Mouse (Mus musculus): ENCODE measurements at regions not wholly inside any gene's neighbourhood (a gene's known extent, or its start where the extent isn't known, plus 50 kb on each side); places are given as distances from the start of the nearest gene placed in this dataset.

- H3K27me3 ChIP-seq (ENCODE audit: control insufficient read depth, insufficient read depth, insufficient read length), result no peaks in the 10 kb centered on the region
- no peaks in the 10 kb centered on the region for H3K36me3 ChIP-seq (ENCODE audit: control insufficient read depth, insufficient read depth)
- no peaks in the 10 kb centered on the region for H3K79me2 ChIP-seq (ENCODE audit: control insufficient read depth, insufficient read depth)
- no peak for TF ChIP-seq CTCF (IDR thresholded peaks at IDR 0.05; ENCODE audit: control insufficient read depth, insufficient read depth, insufficient read length)
- H3K4me3 ChIP-seq (ENCODE audit: insufficient read depth, poor library complexity, severe bottlenecking), result no peak overlapping the region
- H3K79me3 ChIP-seq (ENCODE audit: low read depth), result no peaks in the 10 kb centered on the region
- no peak overlapping the region for H3ac ChIP-seq (ENCODE audit: control insufficient read depth, insufficient read length, low read depth)
Observed at GRCm38 (mm10) chr8:115506741-115507140, 200.9 kb downstream of the Maf start.

GRCm38 (mm10) chr8:115496016-115496415, 211.6 kb downstream of the Maf start:
- Histone ChIP-seq H3K79me2 (ENCODE audit: control insufficient read depth, insufficient read depth) (no peaks in the 10 kb centered on the region), H3K79me3 (ENCODE audit: low read depth) (no peaks in the 10 kb centered on the region), H3K27me3 (ENCODE audit: control insufficient read depth, insufficient read depth, insufficient read length) (no peaks in the 10 kb centered on the region), H3ac (ENCODE audit: control insufficient read depth, insufficient read length, low read depth) (no peak overlapping the region), H3K4me3 (ENCODE audit: insufficient read depth, poor library complexity, severe bottlenecking) (no peak overlapping the region), H3K36me3 (ENCODE audit: control insufficient read depth, insufficient read depth) (no peaks in the 10 kb centered on the region)
- TF ChIP-seq CTCF (IDR thresholded peaks at IDR 0.05; ENCODE audit: control insufficient read depth, insufficient read depth, insufficient read length), result no peak
- TF ChIP-seq FOSL1 (IDR thresholded peaks at IDR 0.05; ENCODE audit: insufficient read depth, low read length, poor library complexity, severe bottlenecking), result no peak
- TF ChIP-seq MYOG (IDR thresholded peaks at IDR 0.05; ENCODE audit: control insufficient read depth, extremely low read depth, insufficient read length), result no peak
- TF ChIP-seq USF1 (IDR thresholded peaks at IDR 0.05; ENCODE audit: low read depth), result no peak
- no peak for TF ChIP-seq MYOD1 (IDR thresholded peaks at IDR 0.05; ENCODE audit: control insufficient read depth, insufficient read length, low read depth)
- no peak for TF ChIP-seq CEBPB (IDR thresholded peaks at IDR 0.05; ENCODE audit: low read depth)
- TF ChIP-seq MAX (IDR thresholded peaks at IDR 0.05), result no peak

- Histone ChIP-seq H3ac (ENCODE audit: control insufficient read depth, insufficient read length, low read depth) (no peak overlapping the region), H3K27me3 (ENCODE audit: control insufficient read depth, insufficient read depth, insufficient read length) (peaks cover 5% of the 10 kb centered on the region), H3K79me3 (ENCODE audit: low read depth) (no peaks in the 10 kb centered on the region), H3K79me2 (ENCODE audit: control insufficient read depth, insufficient read depth) (no peaks in the 10 kb centered on the region), H3K4me3 (ENCODE audit: insufficient read depth, poor library complexity, severe bottlenecking) (no peak overlapping the region), H3K36me3 (ENCODE audit: control insufficient read depth, insufficient read depth) (no peaks in the 10 kb centered on the region)
- no peak for TF ChIP-seq MAX (IDR thresholded peaks at IDR 0.05)
- no peak for TF ChIP-seq USF1 (IDR thresholded peaks at IDR 0.05; ENCODE audit: low read depth)
- no peak for TF ChIP-seq MYOG (IDR thresholded peaks at IDR 0.05; ENCODE audit: control insufficient read depth, extremely low read depth, insufficient read length)
- no peak for TF ChIP-seq CEBPB (IDR thresholded peaks at IDR 0.05; ENCODE audit: low read depth)
- TF ChIP-seq MYOD1 (IDR thresholded peaks at IDR 0.05; ENCODE audit: control insufficient read depth, insufficient read length, low read depth), result no peak
- no peak for TF ChIP-seq FOSL1 (IDR thresholded peaks at IDR 0.05; ENCODE audit: insufficient read depth, low read length, poor library complexity, severe bottlenecking)
- no peak for TF ChIP-seq CTCF (IDR thresholded peaks at IDR 0.05; ENCODE audit: control insufficient read depth, insufficient read depth, insufficient read length)
Observed at GRCm38 (mm10) chr8:115494353-115494752, 213.2 kb downstream of the Maf start.

GRCm38 (mm10) chr8:115486904-115487303, 220.7 kb downstream of the Maf start:
- H3K27me3 ChIP-seq (ENCODE audit: control insufficient read depth, insufficient read depth, insufficient read length), result peaks cover 5% of the 10 kb centered on the region
- no peaks in the 10 kb centered on the region for H3K79me2 ChIP-seq (ENCODE audit: control insufficient read depth, insufficient read depth)
- no peaks in the 10 kb centered on the region for H3K79me3 ChIP-seq (ENCODE audit: low read depth)
- no peak overlapping the region for H3K4me3 ChIP-seq (ENCODE audit: insufficient read depth, poor library complexity, severe bottlenecking)
- no peaks in the 10 kb centered on the region for H3K36me3 ChIP-seq (ENCODE audit: control insufficient read depth, insufficient read depth)
- no peak overlapping the region for H3ac ChIP-seq (ENCODE audit: control insufficient read depth, insufficient read length, low read depth)
- TF ChIP-seq FOSL1 (IDR thresholded peaks at IDR 0.05; ENCODE audit: insufficient read depth, low read length, poor library complexity, severe bottlenecking) (no peak), MYOD1 (IDR thresholded peaks at IDR 0.05; ENCODE audit: control insufficient read depth, insufficient read length, low read depth) (no peak), CTCF (IDR thresholded peaks at IDR 0.05; ENCODE audit: control insufficient read depth, insufficient read depth, insufficient read length) (no peak), MYOG (IDR thresholded peaks at IDR 0.05; ENCODE audit: control insufficient read depth, extremely low read depth, insufficient read length) (no peak), USF1 (IDR thresholded peaks at IDR 0.05; ENCODE audit: low read depth) (no peak), MAX (IDR thresholded peaks at IDR 0.05) (no peak), CEBPB (IDR thresholded peaks at IDR 0.05; ENCODE audit: low read depth) (no peak)

GRCm38 (mm10) chr8:115481136-115481535, 226.5 kb downstream of the Maf start:
- Histone ChIP-seq H3ac (ENCODE audit: control insufficient read depth, insufficient read length, low read depth) (no peak overlapping the region), H3K4me3 (ENCODE audit: insufficient read depth, poor library complexity, severe bottlenecking) (no peak overlapping the region), H3K79me3 (ENCODE audit: low read depth) (no peaks in the 10 kb centered on the region), H3K79me2 (ENCODE audit: control insufficient read depth, insufficient read depth) (no peaks in the 10 kb centered on the region), H3K36me3 (ENCODE audit: control insufficient read depth, insufficient read depth) (no peaks in the 10 kb centered on the region), H3K27me3 (ENCODE audit: control insufficient read depth, insufficient read depth, insufficient read length) (no peaks in the 10 kb centered on the region)
- TF ChIP-seq CEBPB (IDR thresholded peaks at IDR 0.05; ENCODE audit: low read depth), result no peak

GRCm38 (mm10) chr8:115478406-115479060, 229.1 kb downstream of the Maf start:
- TF ChIP-seq CEBPB (IDR thresholded peaks at IDR 0.05; ENCODE audit: low read depth) (no peak), MAX (IDR thresholded peaks at IDR 0.05) (no peak), FOSL1 (IDR thresholded peaks at IDR 0.05; ENCODE audit: insufficient read depth, low read length, poor library complexity, severe bottlenecking) (no peak), CTCF (IDR thresholded peaks at IDR 0.05; ENCODE audit: control insufficient read depth, insufficient read depth, insufficient read length) (no peak), MYOG (IDR thresholded peaks at IDR 0.05; ENCODE audit: control insufficient read depth, extremely low read depth, insufficient read length) (no peak), MYOD1 (IDR thresholded peaks at IDR 0.05; ENCODE audit: control insufficient read depth, insufficient read length, low read depth) (no peak), USF1 (IDR thresholded peaks at IDR 0.05; ENCODE audit: low read depth) (no peak)

More at GRCm38 (mm10) chr8:115478406-115479060, 229.1 kb downstream of the Maf start:
- H3K27me3 ChIP-seq (ENCODE audit: control insufficient read depth, insufficient read depth, insufficient read length), result peaks cover 3% of the 10 kb centered on the region
- no peaks in the 10 kb centered on the region for H3K79me2 ChIP-seq (ENCODE audit: control insufficient read depth, insufficient read depth)
- no peak overlapping the region for H3ac ChIP-seq (ENCODE audit: control insufficient read depth, insufficient read length, low read depth)
- H3K36me3 ChIP-seq (ENCODE audit: control insufficient read depth, insufficient read depth), result no peaks in the 10 kb centered on the region
- no peaks in the 10 kb centered on the region for H3K79me3 ChIP-seq (ENCODE audit: low read depth)
- H3K4me3 ChIP-seq (ENCODE audit: insufficient read depth, poor library complexity, severe bottlenecking), result no peak overlapping the region
